Mouse (Mus musculus): ENCODE data around the gene Mmp14.

GRCm38 (mm10) chr14:54487732-54488131 lies 56.3 kb downstream of the Mmp14 start:
- TF ChIP-seq CTCF (conservative IDR thresholded peaks at IDR 0.05; ENCODE audit: low read length) (no peak), POU5F1 (IDR thresholded peaks at IDR 0.05; ENCODE audit: borderline replicate concordance, low read length) (no peak)

Measured in E14TG2a.4 (cell line).